Mouse (Mus musculus): ENCODE measurements around the gene Ppfibp2.

GRCm38 (mm10) chr7:107687412-107687811 lies 92.4 kb downstream of the Ppfibp2 start:
- TF ChIP-seq EP300 (IDR thresholded peaks at IDR 0.05) (no peak), CTCF (IDR thresholded peaks at IDR 0.05) (no peak)

Data from lung, postnatal 0 days (tissue).